In genomic region chr17:63166692-63167091, GRCm38 (mm10) we compare ENCODE assay signal across 21 mouse cellular contexts.
DNase-seq lines count a peak whose midpoint lies in the region; ATAC-seq lines count a peak whose summit lies in the region.
"Had no signal": no experiment of that assay in that cellular context is flagged by ENCODE, and none has a peak within 500 bp of the region (broad histone marks: within the 10 kb centered on the region; RNA-seq: fewer than 3 reads in every experiment).

No protein-coding gene starts in this region.

- ATAC-seq in forebrain, embryonic 13.5 days = 0 out of 2 replicates have a peak, but pooled peaks have one; percentile 24
- ATAC-seq in forebrain, embryonic 11.5 days (replicated peaks; ENCODE audit: low FRiP score) = no peak
- ATAC-seq in heart, embryonic 16.5 days (replicated peaks; ENCODE audit: extremely low read depth, insufficient read depth, low FRiP score) = peak; percentile 41; the same call in 1 of the 2 replicates
- peak; percentile 61 for ATAC-seq in midbrain, embryonic 15.5 days (replicated peaks)
- ATAC-seq in midbrain, embryonic 14.5 days (ENCODE audit: low FRiP score, low TSS enrichment) = no peak
- ATAC-seq: activated CD4-positive, CD25-positive, alpha-beta regulatory T cell, adult 4 months; inflammation-experienced regulatory T-cells, adult 6 months; intestine, embryonic 16.5 days had no signal

- no peaks in the 10 kb centered on the region for H3K9me3 ChIP-seq in forebrain, embryonic 13.5 days (replicated peaks)
- no peaks in the 10 kb centered on the region for H3K9me3 ChIP-seq in forebrain, embryonic 11.5 days (ENCODE audit: control insufficient read depth, low read length)
- H3K9me3 ChIP-seq in heart, embryonic 16.5 days (replicated peaks; ENCODE audit: control insufficient read depth, low read length) = no peaks in the 10 kb centered on the region
- no peaks in the 10 kb centered on the region for H3K9me3 ChIP-seq in midbrain, embryonic 15.5 days
- H3K9me3 ChIP-seq in midbrain, embryonic 14.5 days (ENCODE audit: control insufficient read depth, low read length) = no peaks in the 10 kb centered on the region
- H3K9me3 ChIP-seq: embryonic facial prominence, embryonic 12.5 days; embryonic facial prominence, embryonic 15.5 days; forebrain, embryonic 12.5 days had no signal

- 78% methylated on average over 3 of the region's 3 CpGs for WGBS in forebrain, embryonic 13.5 days
- 80% methylated on average over 3 of the region's 3 CpGs for WGBS in forebrain, embryonic 11.5 days
- 47% methylated on average over 3 of the region's 3 CpGs for WGBS in heart, embryonic 16.5 days
- 50% methylated on average over 3 of the region's 3 CpGs for WGBS in midbrain, embryonic 15.5 days
- 60% methylated on average over 3 of the region's 3 CpGs for WGBS in midbrain, embryonic 14.5 days

- H3K4me3 ChIP-seq in forebrain, embryonic 13.5 days = no peak overlapping the region
- H3K4me3 ChIP-seq in forebrain, embryonic 11.5 days (ENCODE audit: low read depth, low read length) = no peak overlapping the region
- H3K4me3 ChIP-seq in heart, embryonic 16.5 days (ENCODE audit: low read length) = no peak overlapping the region
- H3K4me3 ChIP-seq in midbrain, embryonic 15.5 days = no peak overlapping the region
- H3K4me3 ChIP-seq in midbrain, embryonic 14.5 days (replicated peaks; ENCODE audit: low read depth, low read length) = no peak overlapping the region
- H3K4me3 ChIP-seq: embryonic facial prominence, embryonic 12.5 days; embryonic facial prominence, embryonic 15.5 days; forebrain, embryonic 12.5 days had no signal

- no peaks in the 10 kb centered on the region for H3K36me3 ChIP-seq in forebrain, embryonic 13.5 days (ENCODE audit: poor library complexity, severe bottlenecking)
- no peaks in the 10 kb centered on the region for H3K36me3 ChIP-seq in forebrain, embryonic 11.5 days (ENCODE audit: control insufficient read depth, insufficient read depth, low read length)
- H3K36me3 ChIP-seq in heart, embryonic 16.5 days (ENCODE audit: control insufficient read depth, insufficient read depth) = no peaks in the 10 kb centered on the region
- no peaks in the 10 kb centered on the region for H3K36me3 ChIP-seq in midbrain, embryonic 15.5 days (replicated peaks)
- no peaks in the 10 kb centered on the region for H3K36me3 ChIP-seq in midbrain, embryonic 14.5 days (ENCODE audit: control insufficient read depth, insufficient read depth, low read length)
- H3K36me3 ChIP-seq: embryonic facial prominence, embryonic 12.5 days; embryonic facial prominence, embryonic 15.5 days; forebrain, embryonic 12.5 days had no signal

- H3K27ac ChIP-seq in forebrain, embryonic 13.5 days = no peak overlapping the region
- no peak overlapping the region for H3K27ac ChIP-seq in forebrain, embryonic 11.5 days (ENCODE audit: low read depth, low read length)
- no peak overlapping the region for H3K27ac ChIP-seq in heart, embryonic 16.5 days (ENCODE audit: low read length)
- no peak overlapping the region for H3K27ac ChIP-seq in midbrain, embryonic 15.5 days
- no peak overlapping the region for H3K27ac ChIP-seq in midbrain, embryonic 14.5 days (replicated peaks; ENCODE audit: low read depth, low read length)
- H3K27ac ChIP-seq: embryonic facial prominence, embryonic 12.5 days; embryonic facial prominence, embryonic 15.5 days; forebrain, embryonic 12.5 days; hindbrain, embryonic 14.5 days; hindbrain, postnatal 0 days had no signal

- H3K27me3 ChIP-seq in forebrain, embryonic 13.5 days = peaks cover 29% of the 10 kb centered on the region; the same call in 1 of the 2 replicates
- H3K27me3 ChIP-seq in forebrain, embryonic 11.5 days (ENCODE audit: control insufficient read depth, insufficient read depth, low read length) = peaks cover 11% of the 10 kb centered on the region; the same call in 1 of the 2 replicates
- H3K27me3 ChIP-seq in heart, embryonic 16.5 days (ENCODE audit: control insufficient read depth, insufficient read depth, low read length) = no peaks in the 10 kb centered on the region
- no peaks in the 10 kb centered on the region for H3K27me3 ChIP-seq in midbrain, embryonic 15.5 days (replicated peaks)
- no peaks in the 10 kb centered on the region for H3K27me3 ChIP-seq in midbrain, embryonic 14.5 days (ENCODE audit: control insufficient read depth, insufficient read depth, low read length)
- H3K27me3 ChIP-seq: embryonic facial prominence, embryonic 12.5 days; embryonic facial prominence, embryonic 15.5 days had no signal

- no peak overlapping the region for H3K9ac ChIP-seq in forebrain, embryonic 13.5 days
- no peak overlapping the region for H3K9ac ChIP-seq in forebrain, embryonic 11.5 days (ENCODE audit: low read length)
- H3K9ac ChIP-seq in heart, embryonic 16.5 days (ENCODE audit: low read length) = no peak overlapping the region
- H3K9ac ChIP-seq in midbrain, embryonic 15.5 days = no peak overlapping the region
- no peak overlapping the region for H3K9ac ChIP-seq in midbrain, embryonic 14.5 days (replicated peaks; ENCODE audit: low read length)
- H3K9ac ChIP-seq: embryonic facial prominence, embryonic 12.5 days; embryonic facial prominence, embryonic 15.5 days; forebrain, embryonic 12.5 days; hindbrain, embryonic 14.5 days had no signal

- no peak for DNase-seq in forebrain, embryonic 11.5 days (ENCODE audit: low spot score)
- DNase-seq in heart, adult 18-20 months = no peak
- no peak for DNase-seq in midbrain, embryonic 14.5 days
- DNase-seq: adrenal gland, postnatal 10 days; adrenal gland, postnatal 36 days; cerebellum, postnatal 25 days; gastrocnemius, postnatal 25 days; heart, postnatal 10 days; heart, postnatal 4 days had no signal

- no peak overlapping the region for H3K4me2 ChIP-seq in forebrain, embryonic 13.5 days
- no peak overlapping the region for H3K4me2 ChIP-seq in forebrain, embryonic 11.5 days (ENCODE audit: low read depth, low read length, severe bottlenecking)
- H3K4me2 ChIP-seq in heart, embryonic 16.5 days (ENCODE audit: low read depth, low read length) = no peak overlapping the region
- no peak overlapping the region for H3K4me2 ChIP-seq in midbrain, embryonic 15.5 days
- no peak overlapping the region for H3K4me2 ChIP-seq in midbrain, embryonic 14.5 days (ENCODE audit: low read length)
- H3K4me2 ChIP-seq: embryonic facial prominence, embryonic 12.5 days; embryonic facial prominence, embryonic 15.5 days; forebrain, embryonic 12.5 days; heart, embryonic 11.5 days; hindbrain, embryonic 14.5 days had no signal

- H3K4me1 ChIP-seq in forebrain, embryonic 13.5 days = peaks cover 21% of the 10 kb centered on the region
- H3K4me1 ChIP-seq in forebrain, embryonic 11.5 days (replicated peaks; ENCODE audit: control insufficient read depth, insufficient read depth, low read length) = peaks cover 3% of the 10 kb centered on the region; the same call in 1 of the 2 replicates
- peaks cover 5% of the 10 kb centered on the region; the same call in 1 of the 2 replicates for H3K4me1 ChIP-seq in heart, embryonic 16.5 days (ENCODE audit: control insufficient read depth, insufficient read depth, low read length)
- peaks cover 28% of the 10 kb centered on the region for H3K4me1 ChIP-seq in midbrain, embryonic 15.5 days
- peaks cover 15% of the 10 kb centered on the region for H3K4me1 ChIP-seq in midbrain, embryonic 14.5 days (ENCODE audit: control insufficient read depth, insufficient read depth, low read length)
- H3K4me1 ChIP-seq: embryonic facial prominence, embryonic 12.5 days; embryonic facial prominence, embryonic 15.5 days had no signal

Comparison
In these comparisons a context has a peak if more than half of its experiments do, and no peak if none do; other contexts are left out.
1. ATAC-seq: peak in forebrain, embryonic 13.5 days (single experiment), heart, embryonic 16.5 days (single experiment) and midbrain, embryonic 15.5 days (single experiment); none in forebrain, embryonic 11.5 days (single experiment) and midbrain, embryonic 14.5 days (single experiment).